Comparison of ENCODE assay signal across 9 mouse cellular contexts in the genomic region with DNA sequence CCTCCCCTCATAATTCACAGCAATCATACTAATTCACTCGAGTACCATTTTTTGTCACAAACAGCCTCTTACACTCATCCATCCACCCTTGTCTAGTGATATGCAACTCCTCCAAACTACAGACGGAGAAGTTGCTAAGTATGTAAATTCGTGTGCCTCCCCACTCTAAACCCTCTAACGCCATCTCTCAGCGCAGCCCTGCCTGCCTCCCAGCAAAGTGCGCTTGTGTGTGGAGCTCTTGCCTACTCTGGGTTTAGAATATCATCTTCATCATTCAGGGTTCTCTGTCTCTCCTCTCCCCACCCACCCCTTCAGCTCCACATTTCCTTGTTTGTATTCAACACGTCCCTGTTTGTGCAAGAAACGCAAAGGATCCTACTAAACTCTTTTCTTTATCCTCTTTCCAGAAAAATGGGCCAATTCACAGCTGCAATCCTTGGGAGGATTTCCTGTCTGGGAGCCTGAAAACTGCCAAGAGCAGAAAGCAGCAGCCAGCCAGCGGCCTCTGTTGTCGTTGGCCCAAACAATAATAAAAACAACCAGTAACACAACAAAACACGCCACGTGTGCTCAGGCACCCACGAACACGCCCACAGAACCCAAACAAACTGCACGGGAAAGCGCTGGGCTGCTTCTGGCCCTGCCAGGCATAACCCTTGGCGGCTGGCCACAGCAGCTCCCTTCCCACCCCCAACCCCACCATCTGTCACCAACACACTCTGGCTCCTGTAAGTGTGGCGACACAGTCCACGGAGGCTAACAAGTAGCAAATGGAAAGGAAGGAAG.
DNase-seq lines count a peak whose midpoint lies in the region; ATAC-seq and TF ChIP-seq lines count a peak whose summit lies in the region.
"Had no signal": no experiment of that assay in that cellular context is flagged by ENCODE, and none has a peak within 500 bp of the region (broad histone marks: within the 10 kb centered on the region; RNA-seq: fewer than 3 reads in every experiment).

No protein-coding gene starts in this region.

- H3K9ac ChIP-seq in forebrain, embryonic 14.5 days (ENCODE audit: low read length) = 0 out of 2 replicates have a peak overlapping the region, but pooled peaks have one; percentile 5
- peak overlapping the region; percentile 14; the same call in 1 of the 2 replicates for H3K9ac ChIP-seq in heart, embryonic 15.5 days
- peak overlapping the region; percentile 40; the same call in 1 of the 2 replicates for H3K9ac ChIP-seq in kidney, postnatal 0 days (ENCODE audit: low read depth, low read length)
- H3K9ac ChIP-seq in liver, embryonic 11.5 days (ENCODE audit: low read depth, low read length) = no peak overlapping the region

- H3K9me3 ChIP-seq in forebrain, embryonic 14.5 days (replicated peaks; ENCODE audit: control insufficient read depth, low read length) = no peaks in the 10 kb centered on the region
- H3K9me3 ChIP-seq in heart, embryonic 15.5 days (replicated peaks) = no peaks in the 10 kb centered on the region
- no peaks in the 10 kb centered on the region for H3K9me3 ChIP-seq in kidney, postnatal 0 days (replicated peaks; ENCODE audit: low read length)
- no peaks in the 10 kb centered on the region for H3K9me3 ChIP-seq in liver, embryonic 11.5 days (ENCODE audit: control insufficient read depth, low read length)

- peak; percentile 96 for ATAC-seq in forebrain, embryonic 14.5 days
- peak; percentile 73 for ATAC-seq in heart, embryonic 15.5 days (replicated peaks; ENCODE audit: insufficient number of reproducible peaks, insufficient read depth, low FRiP score, low read depth)
- no peak for ATAC-seq in kidney, postnatal 0 days (replicated peaks; ENCODE audit: low FRiP score, low read depth)
- no peak for ATAC-seq in liver, embryonic 11.5 days (replicated peaks; ENCODE audit: low FRiP score)
- ATAC-seq in erythroblast, adult 5-6 weeks (replicated peaks; ENCODE audit: low FRiP score, poor library complexity, severe bottlenecking) = no peak

- no peaks in the 10 kb centered on the region for H3K27me3 ChIP-seq in forebrain, embryonic 14.5 days (replicated peaks; ENCODE audit: control insufficient read depth, insufficient read depth, low read length)
- H3K27me3 ChIP-seq in heart, embryonic 15.5 days = no peaks in the 10 kb centered on the region
- H3K27me3 ChIP-seq in kidney, postnatal 0 days (ENCODE audit: insufficient read depth, low read length) = no peaks in the 10 kb centered on the region
- H3K27me3 ChIP-seq in liver, embryonic 11.5 days (replicated peaks; ENCODE audit: control insufficient read depth, insufficient read depth, low read length) = no peaks in the 10 kb centered on the region
- H3K27me3 ChIP-seq: CH12.LX had no signal

- H3K36me3 ChIP-seq in forebrain, embryonic 14.5 days (ENCODE audit: control insufficient read depth, insufficient read depth, low read length) = no peaks in the 10 kb centered on the region
- H3K36me3 ChIP-seq in heart, embryonic 15.5 days = no peaks in the 10 kb centered on the region
- no peaks in the 10 kb centered on the region for H3K36me3 ChIP-seq in kidney, postnatal 0 days (ENCODE audit: insufficient read depth, low read length)
- H3K36me3 ChIP-seq in liver, embryonic 11.5 days (ENCODE audit: control insufficient read depth, insufficient read depth, low read length) = no peaks in the 10 kb centered on the region

- no peak for TF ChIP-seq CTCF in kidney, postnatal 0 days (IDR thresholded peaks at IDR 0.05; ENCODE audit: low read depth)

- H3K27ac ChIP-seq in forebrain, embryonic 14.5 days (ENCODE audit: low read depth, low read length) = peak overlapping the region; percentile 70
- H3K27ac ChIP-seq in heart, embryonic 15.5 days = peak overlapping the region; percentile 64
- H3K27ac ChIP-seq in kidney, postnatal 0 days = no peak overlapping the region
- no peak overlapping the region for H3K27ac ChIP-seq in liver, embryonic 11.5 days (ENCODE audit: low read depth, low read length)

- peak; percentile 41 for DNase-seq in testis, postnatal 10 days (ENCODE audit: low spot score)
- DNase-seq in testis, postnatal 14 days (ENCODE audit: low spot score) = no peak
- DNase-seq in forebrain, embryonic 14.5 days (ENCODE audit: low spot score) = peak; percentile 87
- DNase-seq in kidney, postnatal 0 days (ENCODE audit: low spot score) = peak; percentile 44
- no peak for DNase-seq in liver, embryonic 11.5 days (ENCODE audit: low spot score)
- peak; percentile 1 for DNase-seq in ovary, adult 18-20 months (ENCODE audit: low spot score)

- WGBS in forebrain, embryonic 14.5 days = 30% methylated on average over 19 of the region's 19 CpGs
- 21% methylated on average over 19 of the region's 19 CpGs for WGBS in heart, embryonic 15.5 days
- WGBS in kidney, postnatal 0 days = 17% methylated on average over 19 of the region's 19 CpGs
- 42% methylated on average over 19 of the region's 19 CpGs for WGBS in liver, embryonic 11.5 days

- H3K4me2 ChIP-seq in forebrain, embryonic 14.5 days (ENCODE audit: low read length) = peak overlapping the region; percentile 35
- peak overlapping the region; percentile 62 for H3K4me2 ChIP-seq in heart, embryonic 15.5 days
- H3K4me2 ChIP-seq in kidney, postnatal 0 days (ENCODE audit: low read length) = peak overlapping the region; percentile 64
- peak overlapping the region; percentile 14; the same call in 1 of the 2 replicates for H3K4me2 ChIP-seq in liver, embryonic 11.5 days

- no peak overlapping the region for H3K4me3 ChIP-seq in forebrain, embryonic 14.5 days (ENCODE audit: low read depth, low read length)
- H3K4me3 ChIP-seq in heart, embryonic 15.5 days = peak overlapping the region; percentile 29
- H3K4me3 ChIP-seq in kidney, postnatal 0 days (replicated peaks; ENCODE audit: low read depth, low read length) = peak overlapping the region; percentile 18; the same call in 1 of the 2 replicates
- no peak overlapping the region for H3K4me3 ChIP-seq in liver, embryonic 11.5 days (ENCODE audit: low read depth, low read length)

- peaks cover 10% of the 10 kb centered on the region; the same call in 1 of the 2 replicates for H3K4me1 ChIP-seq in forebrain, embryonic 14.5 days (ENCODE audit: control insufficient read depth, insufficient read depth, low read length)
- H3K4me1 ChIP-seq in heart, embryonic 15.5 days (replicated peaks) = peaks cover 16% of the 10 kb centered on the region
- peaks cover 3% of the 10 kb centered on the region; the same call in 1 of the 2 replicates for H3K4me1 ChIP-seq in kidney, postnatal 0 days (replicated peaks; ENCODE audit: insufficient read depth, low read length)
- H3K4me1 ChIP-seq in liver, embryonic 11.5 days (replicated peaks; ENCODE audit: control insufficient read depth, insufficient read depth, low read length) = no peaks in the 10 kb centered on the region

Comparison
In these comparisons a context has a peak if more than half of its experiments do, and no peak if none do; other contexts are left out.
1. DNase-seq: peak in testis, postnatal 10 days (single experiment), forebrain, embryonic 14.5 days (single experiment), kidney, postnatal 0 days (single experiment) and ovary, adult 18-20 months (single experiment); none in testis, postnatal 14 days (single experiment) and liver, embryonic 11.5 days (single experiment).
2. ATAC-seq: peak in forebrain, embryonic 14.5 days (single experiment) and heart, embryonic 15.5 days (single experiment); none in kidney, postnatal 0 days (single experiment), liver, embryonic 11.5 days (single experiment) and erythroblast, adult 5-6 weeks (single experiment).
3. H3K27ac ChIP-seq: peak in forebrain, embryonic 14.5 days (single experiment) and heart, embryonic 15.5 days (single experiment); none in kidney, postnatal 0 days (single experiment) and liver, embryonic 11.5 days (single experiment).
4. H3K4me2 ChIP-seq: peak in every context shown above with its lines; median percentile 64 in kidney, postnatal 0 days; 62 in heart, embryonic 15.5 days; 35 in forebrain, embryonic 14.5 days; 14 in liver, embryonic 11.5 days.
5. H3K4me3 ChIP-seq: peak in heart, embryonic 15.5 days (single experiment) and kidney, postnatal 0 days (single experiment); none in forebrain, embryonic 14.5 days (single experiment) and liver, embryonic 11.5 days (single experiment).